Mouse (Mus musculus): ENCODE data around the gene Stk38.

The Stk38 gene

GRCm38 (mm10) chr17:28926866-28927635, 80.7 kb downstream of the Stk38 start:
- in situ Hi-C loops (cut with MboI) = no loop called here

- in situ Hi-C loops (cut with MboI) = no loop called here
These were observed 81.4 kb downstream of the Stk38 start for GRCm38 (mm10) chr17:28926380-28926779.

- in situ Hi-C loops (cut with MboI) = no loop called here
These were observed 82.7 kb downstream of the Stk38 start for GRCm38 (mm10) chr17:28924957-28925595.

GRCm38 (mm10) chr17:28922096-28922495, 85.7 kb downstream of the Stk38 start:
- in situ Hi-C loops (cut with MboI) = no loop called here

GRCm38 (mm10) chr17:28921086-28921485, 86.7 kb downstream of the Stk38 start:
- in situ Hi-C loops (cut with MboI) = no loop called here

All from mature B cell (primary cell).